Mouse (Mus musculus) right cerebral cortex, postnatal 14 days (tissue): ENCODE results near the gene Hpcal1.

Experiments used
- DNase-seq: peaks from one replicate; pipeline ENCODE4 v3.0.0; 2022

Gene Hpcal1

DNA sequence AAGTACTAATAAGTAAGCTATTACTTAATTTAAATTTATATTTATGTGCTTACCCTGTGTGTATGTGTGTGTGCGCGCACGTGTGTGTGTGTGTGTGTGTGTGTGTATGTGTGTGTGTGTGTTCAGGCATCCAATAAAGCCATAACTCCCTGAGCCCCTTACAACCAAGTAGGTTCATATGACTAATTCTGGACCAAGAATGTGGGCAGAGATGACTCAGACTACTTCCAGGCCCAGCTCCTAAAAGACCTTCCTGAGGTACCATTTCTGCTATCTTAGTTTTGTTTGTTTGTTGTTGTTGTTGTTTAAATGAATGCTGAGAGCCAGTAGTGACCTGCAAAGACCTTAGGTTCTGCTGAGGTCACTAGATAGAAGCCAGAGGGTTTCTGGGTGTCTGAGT, 1.7 kb upstream of the Hpcal1 start:
- DNase-seq = no peak

DNA sequence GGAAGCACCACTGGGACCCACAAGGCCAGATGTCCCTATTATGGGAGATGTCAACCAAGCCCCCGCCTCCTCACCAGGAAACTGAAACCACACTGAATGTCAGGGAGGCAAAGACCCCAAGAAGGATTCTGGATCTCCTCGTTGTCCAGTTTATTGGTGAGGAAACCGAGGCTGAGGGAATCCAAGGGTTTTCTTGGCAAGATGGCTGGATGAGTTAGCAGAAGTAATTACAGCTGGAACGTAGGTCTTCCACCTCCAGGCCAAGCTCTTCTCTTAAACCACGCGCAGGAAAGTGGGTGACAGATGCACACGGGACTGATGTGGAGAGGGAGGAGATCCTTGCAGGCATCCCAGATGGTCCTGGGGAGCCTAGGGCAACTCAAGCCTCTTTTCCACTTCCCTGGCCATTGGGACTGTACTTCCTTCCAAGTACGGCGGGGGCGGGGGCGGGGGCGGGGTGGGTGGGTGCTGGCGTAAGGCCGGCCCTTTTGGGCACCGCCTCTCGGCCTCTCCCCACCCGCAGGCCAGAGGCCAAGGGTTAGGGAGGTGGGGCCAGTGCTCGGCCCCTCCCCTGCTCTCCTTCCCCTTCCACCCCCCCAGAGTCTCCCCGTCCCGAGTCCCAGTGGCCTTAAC, 609 bp upstream of the Hpcal1 start:
- no peak for DNase-seq

DNA sequence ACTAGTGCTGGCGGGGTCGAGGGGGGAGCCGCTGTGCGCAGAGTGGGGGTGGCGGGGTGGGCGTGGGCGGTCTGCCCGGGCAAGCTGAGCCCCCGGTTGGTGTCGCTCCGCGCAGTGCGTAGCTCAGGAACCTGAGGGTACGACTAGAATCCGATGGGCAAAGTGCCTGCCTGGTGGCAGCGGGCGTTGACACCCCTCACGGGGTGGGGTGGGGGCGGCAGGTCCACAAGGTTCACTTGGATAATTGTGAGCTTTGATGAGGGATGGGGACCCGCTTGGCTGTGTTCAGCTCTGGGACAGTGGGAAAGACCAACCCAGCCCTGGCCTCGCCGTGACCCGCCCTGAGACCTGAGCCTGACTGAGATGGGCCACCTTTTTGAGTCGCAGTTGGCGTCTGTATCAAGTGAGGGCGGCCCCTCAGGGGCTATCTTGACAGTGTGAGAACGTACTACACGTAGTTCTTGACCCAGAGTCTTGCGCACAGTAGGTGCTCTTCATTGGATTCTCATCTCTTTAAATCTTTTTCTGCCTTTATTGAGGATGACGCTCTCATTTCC, 742 bp downstream of the Hpcal1 start:
- no peak for DNase-seq

DNA sequence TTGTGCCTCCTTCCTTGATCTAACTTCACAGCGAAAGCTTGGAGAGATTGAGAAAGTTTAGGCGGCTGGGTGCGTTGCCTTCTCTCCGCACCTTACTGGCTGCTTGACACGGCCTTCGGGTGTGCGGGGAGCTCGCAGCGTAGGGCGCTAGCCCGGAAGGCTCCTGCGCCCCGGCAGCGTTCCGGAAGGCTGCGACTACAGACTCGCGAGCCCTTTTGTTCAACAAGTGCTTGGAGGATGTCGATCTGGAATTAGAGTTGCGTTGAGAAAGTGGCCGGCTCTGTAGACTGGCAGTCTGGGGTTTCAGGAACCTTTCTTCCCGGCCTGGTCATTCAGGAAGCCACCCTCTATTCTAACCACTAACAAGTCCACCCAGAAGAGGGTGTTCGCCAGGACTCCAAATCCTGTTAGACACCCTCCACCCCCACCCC, 1.2 kb downstream of the Hpcal1 start:
- peak; percentile 15 for DNase-seq

DNA sequence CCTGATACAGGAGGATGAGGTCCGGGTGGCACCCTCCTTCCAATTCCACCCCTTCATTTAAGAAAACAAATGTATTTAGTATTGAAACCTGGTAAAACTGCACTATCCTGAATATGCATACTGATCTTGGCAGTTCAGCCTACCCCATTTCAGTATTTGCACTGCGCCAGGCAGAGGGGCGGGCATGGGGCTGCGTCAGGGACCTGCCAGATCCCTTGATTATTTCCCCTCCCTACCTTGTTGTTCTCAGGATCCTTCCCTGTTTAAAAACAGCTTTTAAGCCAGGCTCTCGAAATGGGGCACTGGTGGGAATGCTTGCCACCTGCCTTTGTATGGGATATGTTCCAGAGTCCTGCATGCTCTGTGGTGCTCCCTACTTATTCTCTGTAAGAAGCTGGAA, 1.7 kb downstream of the Hpcal1 start:
- DNase-seq = no peak

DNA sequence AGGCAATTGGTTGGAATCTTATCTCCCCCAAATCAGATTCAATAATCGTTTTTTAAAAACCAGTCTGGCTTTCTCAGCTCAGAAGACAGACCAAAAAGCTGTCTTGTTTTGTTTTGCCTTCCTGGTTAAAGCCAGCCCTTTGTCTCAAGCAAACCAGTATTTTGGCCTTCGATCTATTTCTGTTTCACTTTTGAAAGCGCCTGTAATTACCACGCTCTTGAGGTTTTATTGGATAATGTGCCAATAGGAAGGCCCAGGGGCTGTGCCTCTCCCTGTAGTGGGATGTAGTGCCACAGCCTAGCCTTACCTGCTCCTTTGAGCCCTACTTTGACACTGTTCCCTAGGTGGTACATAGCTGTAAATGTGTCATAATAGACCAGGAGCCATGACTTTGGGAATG, 2.3 kb downstream of the Hpcal1 start:
- DNase-seq = no peak

DNA sequence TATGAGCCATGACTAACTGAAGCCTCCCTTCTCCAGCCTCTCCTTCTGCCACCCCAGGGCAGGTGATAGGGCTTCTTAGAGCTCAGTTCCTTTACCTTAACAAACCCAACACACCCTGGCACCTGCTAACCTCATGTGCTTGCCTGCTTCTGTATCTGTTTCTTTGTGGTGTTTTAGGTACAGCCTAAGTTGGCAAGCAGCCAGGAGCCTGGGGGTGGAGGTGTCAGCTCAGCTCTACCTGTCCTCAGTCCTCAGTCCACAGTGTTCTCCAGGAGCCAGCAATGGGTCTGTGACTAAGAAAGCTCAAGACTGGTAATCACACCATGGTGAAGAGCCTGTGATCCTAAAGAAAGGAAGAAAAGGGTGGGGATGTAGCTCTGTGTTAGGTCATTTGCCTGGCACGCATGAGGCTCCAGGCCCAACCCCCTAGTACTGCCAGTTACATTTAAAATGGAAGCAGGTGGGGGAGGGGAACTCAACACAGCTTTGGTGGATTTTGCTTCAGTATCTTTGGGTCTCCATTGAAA, 4.0 kb downstream of the Hpcal1 start:
- DNase-seq = no peak

DNA sequence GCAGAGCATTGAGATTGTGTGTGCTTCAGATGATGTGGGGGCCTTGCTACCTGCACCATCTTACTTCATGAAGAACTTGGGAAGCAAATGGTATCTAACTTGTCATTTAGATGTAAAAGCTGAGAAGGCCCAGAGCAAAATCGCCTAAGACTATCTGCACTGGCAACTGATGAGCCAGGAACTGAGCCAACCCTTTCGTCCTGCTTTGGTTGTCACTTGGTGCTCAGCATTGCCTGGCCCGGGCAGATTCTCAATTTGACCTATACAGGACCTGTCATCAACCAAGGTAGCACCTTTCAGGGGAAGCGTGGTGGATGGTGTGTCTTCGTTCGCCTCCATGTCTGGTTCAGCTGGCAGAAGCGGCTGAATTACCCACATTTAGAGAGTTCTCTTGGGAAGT, 5.7 kb downstream of the Hpcal1 start:
- DNase-seq = no peak

DNA sequence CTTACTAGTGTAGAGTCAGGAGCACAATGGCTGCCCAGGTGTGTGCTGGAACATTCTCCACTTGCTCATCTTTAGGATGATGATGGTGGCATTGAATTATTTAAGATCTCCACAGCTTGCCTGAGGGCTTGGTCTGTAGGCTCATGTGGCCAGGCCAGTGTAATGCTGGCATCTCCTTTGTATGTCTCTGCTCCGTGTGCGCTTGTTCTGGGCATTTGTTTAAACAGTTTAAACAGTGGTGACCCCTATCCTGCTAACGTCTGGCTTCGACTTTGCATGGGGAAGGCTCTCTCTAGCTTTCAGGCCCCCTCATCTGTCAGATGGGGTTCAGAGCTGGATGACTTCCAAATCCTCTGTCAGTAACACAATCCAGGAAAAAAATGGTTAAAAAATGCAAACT, 8.3 kb downstream of the Hpcal1 start:
- no peak for DNase-seq

DNA sequence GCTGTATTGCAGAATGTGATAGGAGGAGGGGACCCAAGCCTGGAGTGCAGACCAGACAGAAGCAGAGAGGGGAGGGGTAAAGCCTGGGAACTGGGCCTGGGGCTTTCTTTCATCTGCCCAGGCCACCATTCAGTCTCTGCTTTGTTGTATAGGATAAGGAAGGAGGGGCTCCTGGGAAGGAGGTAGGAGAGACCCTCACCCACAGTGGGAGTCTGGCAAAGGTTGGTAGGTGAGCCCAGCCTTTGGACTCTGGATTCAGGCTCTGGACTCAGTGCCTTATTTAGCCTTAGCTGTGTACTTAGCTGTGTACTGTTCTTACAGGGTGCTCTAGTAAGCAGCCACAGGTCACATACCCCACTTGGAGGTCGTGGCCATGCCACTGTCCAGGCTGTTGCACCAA, 8.8 kb downstream of the Hpcal1 start:
- DNase-seq = no peak

DNA sequence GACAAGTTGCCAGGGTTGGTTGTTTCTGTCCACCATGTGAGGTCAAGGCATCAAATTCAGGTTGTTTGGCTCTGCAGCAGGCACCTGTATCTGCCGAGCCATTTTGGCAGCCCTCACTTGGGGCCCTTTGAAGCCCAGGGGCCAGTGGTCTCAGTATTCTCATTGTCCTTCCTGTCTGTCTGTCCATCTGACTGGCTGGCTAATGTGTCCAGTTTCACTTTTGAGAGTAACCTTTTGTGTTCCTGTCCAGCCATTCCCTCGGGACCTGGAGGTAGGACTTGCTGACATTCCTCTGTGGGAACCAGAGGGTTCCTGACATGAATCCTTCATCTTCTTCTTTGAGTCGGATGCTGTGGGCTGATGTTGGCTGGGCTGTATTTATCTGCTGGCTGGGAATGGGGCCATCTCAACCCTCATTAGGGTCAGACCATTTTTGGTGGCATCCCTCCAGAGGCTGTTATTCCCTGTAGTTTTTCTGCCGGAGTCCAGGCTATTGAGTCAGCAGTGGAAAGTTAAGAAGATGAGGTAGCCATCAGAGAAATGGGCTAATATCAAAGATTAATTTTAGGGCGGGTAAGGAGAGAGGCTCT, 10.6 kb downstream of the Hpcal1 start:
- no peak for DNase-seq

DNA sequence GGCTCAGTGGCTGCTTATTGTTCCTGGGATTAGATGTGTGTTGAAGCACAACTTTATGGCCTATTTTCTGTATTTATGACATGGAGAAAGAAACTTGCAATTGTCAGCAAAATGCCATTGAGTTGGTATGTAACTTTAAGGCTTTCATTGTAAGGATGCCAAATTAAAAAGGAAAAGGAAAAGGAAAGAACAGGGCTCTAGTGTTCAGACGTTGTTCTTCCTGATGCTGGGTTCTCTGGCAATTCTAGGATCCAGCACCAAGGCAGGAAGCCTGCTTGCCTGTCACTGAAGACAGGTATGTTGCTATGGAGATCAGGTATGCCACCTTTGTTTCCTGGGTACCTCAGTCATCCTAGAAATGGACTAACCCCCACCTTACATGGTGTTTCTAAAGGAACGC, 11.1 kb downstream of the Hpcal1 start:
- DNase-seq = no peak

DNA sequence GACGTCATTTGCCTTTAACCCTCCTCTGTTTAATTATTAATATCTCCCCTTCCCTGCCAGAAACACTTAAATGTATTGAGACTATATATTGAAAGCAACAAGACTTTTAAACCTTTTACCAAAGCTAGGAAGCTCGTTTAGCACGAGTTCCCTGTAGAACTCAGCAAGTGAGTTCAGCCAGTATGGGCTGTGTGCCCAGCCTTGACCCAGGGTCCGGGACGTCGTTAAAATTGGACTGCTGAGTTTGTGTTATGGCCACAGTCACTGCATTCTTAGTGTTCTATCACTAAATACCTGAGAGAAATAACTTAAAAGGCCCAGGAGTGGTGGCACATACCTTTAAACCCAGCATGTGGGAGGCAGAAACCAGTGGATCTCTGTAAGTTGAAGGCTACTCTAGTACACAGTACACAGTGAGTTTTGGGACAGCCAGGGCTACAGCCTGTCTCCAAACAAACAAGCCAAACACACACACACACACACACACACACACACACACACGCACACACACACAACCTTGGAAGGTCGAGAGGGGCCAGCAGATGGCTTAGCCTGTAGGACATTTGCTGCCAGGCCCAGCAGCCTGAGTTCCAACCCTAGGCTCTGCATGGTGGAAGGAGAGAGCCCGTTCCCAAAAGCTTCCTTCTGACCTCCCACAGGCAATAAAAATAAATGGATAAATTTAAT, 11.7 kb downstream of the Hpcal1 start:
- DNase-seq = no peak

DNA sequence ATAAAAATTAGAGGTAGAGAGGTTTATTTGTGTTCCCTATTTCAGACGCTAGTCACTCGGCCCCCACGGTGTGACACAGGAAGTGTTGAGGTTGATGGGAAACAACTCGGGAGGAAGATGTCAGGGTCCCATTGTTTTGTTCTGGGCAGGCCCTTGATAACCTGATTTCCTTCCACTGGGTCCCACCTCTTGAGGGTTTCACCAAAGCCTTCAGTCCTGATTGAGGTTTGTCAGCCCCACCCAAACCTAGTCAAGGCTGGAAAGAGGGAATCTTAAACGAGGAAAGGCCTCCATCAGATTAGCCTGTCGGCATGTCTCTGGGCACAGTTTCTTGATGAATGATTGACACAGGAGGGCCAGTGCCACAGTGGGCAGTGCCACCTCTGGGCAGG, 12.3 kb downstream of the Hpcal1 start:
- DNase-seq = no peak

DNA sequence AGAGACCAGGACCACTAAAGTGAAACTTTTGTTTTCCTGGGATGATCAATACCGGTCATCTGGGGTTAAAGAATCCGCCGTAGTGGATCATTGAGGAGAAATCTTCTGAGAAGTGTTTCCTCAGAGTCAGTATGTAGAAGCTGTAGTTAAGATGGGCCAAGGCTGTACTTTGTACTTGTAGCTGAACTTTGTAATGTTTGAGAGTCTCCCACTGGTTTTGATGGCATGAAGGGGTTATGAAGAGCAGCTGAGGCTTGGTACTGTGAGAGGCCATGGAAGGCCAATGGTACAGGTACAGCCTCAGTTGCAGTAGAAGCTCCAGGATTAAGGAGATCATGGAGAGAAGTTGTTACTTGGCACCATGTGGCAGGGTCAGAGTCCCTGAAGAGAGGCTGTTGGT, 13.2 kb downstream of the Hpcal1 start:
- no peak for DNase-seq

DNA sequence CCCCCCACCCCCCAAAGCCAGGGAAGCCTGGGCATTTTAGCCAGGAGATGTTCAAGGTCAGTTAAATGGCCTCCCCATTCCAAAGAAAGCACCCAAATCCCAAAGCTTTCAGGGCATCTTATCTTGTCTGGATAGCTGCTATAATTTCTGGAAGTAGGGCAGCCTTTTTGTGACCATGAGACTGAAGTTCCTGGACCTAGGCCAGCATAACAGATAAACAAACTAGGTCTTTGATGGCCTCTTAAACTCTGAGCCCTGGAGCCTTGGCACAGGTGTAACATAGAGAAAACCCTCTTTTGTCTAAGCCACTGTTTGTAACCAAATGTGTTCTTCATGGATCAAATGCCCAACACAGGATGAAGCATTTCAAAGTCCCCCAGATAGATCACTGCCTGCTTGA, 16.8 kb downstream of the Hpcal1 start:
- no peak for DNase-seq

DNA sequence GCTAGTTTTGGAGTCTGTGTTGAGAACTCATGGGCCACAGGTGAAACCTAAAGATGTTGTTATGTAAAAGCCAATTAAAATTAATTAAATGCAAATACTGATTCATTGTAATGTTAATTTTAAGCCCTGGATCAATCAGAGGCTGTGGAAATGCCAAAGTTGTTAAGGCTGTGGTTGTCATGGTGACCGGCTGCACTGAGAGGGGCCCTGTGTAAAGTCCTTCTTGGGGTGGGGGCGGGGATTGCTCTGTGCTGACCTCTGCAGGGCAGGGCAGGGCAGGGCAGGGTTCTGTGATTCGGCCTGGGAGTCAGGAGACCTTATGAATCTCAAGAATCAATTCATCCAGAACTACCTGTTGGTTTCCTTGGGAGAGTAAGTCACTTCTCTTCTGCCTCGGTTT, 18.8 kb downstream of the Hpcal1 start:
- DNase-seq = no peak

DNA sequence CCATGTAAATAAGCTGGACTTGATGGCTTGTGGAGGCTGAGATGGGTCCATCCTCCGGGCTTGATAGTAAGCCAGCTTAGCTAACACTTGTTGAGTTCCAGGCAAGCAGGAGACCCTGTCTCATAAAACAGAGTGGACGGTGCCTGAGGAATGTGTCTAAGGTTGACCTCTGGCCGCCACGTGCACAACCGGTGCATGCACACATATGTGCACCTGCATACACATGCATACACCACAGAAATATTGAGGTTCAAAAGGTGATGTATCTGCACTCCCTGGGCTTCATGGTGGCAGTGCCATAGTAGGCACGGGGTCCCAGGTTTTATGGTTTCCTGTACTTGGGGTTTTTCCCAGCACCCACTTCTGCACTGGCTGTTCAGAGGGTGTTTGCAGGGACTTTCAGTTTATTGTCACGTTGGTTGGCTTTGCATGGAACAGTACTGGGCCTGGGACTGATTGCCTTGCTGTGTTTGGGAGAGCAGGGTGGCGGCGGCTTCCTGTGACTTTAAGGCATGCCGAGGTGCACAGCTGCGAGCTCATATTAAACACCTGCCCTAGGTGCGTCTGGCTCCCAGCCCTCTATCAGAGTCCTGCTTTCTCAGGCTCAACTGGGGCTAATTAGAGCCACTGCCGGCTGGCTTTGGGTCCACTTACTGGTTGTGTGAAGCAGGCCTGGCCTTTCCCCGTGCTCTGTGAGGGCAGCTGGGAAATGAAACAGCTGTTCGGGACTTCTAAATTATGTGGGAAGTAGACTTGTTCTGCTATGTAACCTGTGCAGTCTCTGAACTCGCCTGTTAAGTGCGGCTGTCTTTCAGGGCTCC, 19.5 kb downstream of the Hpcal1 start:
- DNase-seq = no peak

DNA sequence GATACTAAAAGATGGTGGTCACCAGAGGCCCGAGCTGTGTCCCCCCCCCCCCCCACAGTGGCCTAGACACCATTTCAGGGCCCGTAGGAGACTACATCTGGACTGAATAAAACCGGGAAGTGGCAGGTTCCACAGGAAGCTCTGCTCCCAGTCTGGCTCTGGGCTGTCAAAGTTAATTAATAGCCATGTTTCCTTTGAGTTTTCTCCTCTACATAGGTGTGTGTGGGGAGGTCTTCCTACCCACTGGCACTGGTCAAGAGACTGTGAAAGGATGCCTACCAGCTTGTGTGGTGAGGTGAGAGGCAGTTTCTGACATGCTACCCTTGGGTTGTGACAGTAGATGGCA, 20.1 kb downstream of the Hpcal1 start:
- DNase-seq = no peak

DNA sequence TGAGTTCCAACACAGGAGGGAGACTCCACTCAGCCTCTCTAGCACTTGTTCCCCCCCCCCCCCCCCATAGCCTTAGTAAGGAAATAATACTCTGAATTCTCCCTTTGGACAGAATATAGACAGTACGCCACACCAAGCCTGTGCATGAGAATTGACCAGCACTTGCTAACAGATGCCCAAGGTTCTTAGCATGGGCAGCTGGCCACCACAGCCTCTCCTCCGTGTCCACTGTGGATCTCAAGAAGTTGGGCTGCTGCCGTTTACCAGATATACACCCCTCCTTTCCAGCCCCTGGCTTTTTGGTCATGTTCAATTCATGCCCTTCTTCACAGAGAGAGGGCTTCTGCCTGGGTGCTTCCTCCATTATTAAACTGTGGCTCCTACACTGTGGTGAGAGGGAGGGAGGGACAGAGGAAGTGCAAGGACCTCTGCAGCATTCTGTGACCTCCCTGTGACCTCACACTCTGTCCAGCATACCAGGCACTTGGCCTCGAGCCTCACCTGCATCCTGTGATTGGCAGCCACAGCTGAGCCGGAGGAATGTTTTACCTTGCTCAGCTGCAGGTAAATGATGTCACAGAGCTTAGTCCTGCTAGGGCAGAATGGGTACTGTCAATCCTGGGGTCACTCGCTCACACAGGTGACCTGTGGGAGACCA, 21.2 kb downstream of the Hpcal1 start:
- DNase-seq = no peak

DNA sequence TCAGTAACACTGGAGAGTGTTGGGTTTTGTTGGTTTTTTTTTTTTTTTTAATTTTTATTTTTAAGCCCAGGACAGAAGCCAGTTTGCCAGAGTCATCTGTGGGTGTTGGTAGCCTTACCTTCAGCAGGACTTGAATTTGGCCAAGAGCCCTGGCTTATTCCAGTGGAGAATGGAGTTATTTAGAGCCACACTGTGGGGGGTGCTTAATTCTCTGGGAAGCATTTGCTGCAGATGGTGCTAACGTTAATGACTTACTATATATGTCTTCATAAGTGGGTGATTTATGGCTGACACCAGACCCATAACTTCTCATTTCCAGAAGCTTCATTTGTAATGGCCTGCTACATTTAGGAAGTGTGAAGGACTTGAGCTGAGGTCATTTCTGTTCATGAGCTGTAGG, 21.9 kb downstream of the Hpcal1 start:
- DNase-seq = no peak

DNA sequence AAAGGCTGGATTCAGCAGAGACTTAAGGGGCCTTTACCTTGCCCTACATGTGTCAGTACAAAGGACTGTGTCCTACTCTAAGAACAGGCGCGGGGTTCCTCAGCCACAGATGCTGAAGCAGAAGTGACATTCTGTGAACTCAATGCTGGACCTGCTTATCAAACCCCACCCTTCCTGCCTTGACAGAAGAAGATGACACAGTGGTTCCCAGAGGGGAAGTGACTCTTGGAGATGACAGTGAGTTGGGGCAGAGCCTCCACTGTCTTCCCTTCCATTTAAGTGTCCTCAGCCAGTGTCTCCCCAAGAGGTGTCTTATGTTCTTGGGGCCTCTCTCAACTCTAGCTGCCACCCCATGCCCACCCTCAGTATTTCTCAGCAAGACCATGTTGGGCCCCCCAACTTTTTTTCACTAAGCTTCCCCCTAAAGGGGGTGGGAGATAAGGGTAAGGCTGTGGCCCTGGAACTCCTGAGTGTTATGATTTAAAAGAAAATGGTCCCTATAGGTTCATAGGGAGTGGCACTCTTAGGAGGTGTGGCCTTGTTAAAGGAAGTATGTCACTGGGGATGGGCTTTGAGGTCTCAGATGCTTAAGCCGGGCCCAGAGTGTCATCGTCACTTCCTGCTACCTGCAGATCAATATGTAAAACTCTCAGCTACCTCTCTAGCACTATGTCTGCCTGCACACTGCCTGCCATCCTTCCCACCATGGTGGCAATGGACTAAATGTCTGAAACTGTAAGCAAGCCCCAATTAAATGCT, 25.2 kb downstream of the Hpcal1 start:
- no peak for DNase-seq
